Mouse (Mus musculus) kidney, postnatal 0 days (tissue): ENCODE measurements at regions not wholly inside any gene's neighbourhood (a gene's known extent, or its start where the extent isn't known, plus 50 kb on each side); places are given as distances from the start of the nearest gene placed in this dataset.

Experiments
- ATAC-seq: fragments of 200-750 bp; cut with Nextera tagmentation; replicated peaks from 2 replicates; pipeline ENCODE4 v1.8.0; 2017; ENCODE audit warnings: low read depth, moderate number of reproducible peaks, moderate TSS enrichment, moderate library complexity; ENCODE audit not compliant: low FRiP score
- DNase-seq: peaks from one replicate; pipeline ENCODE4 v3.0.0-alpha.2; 2016; ENCODE audit warnings: low spot score
- H3K27ac ChIP-seq: fragments of 300-500 bp; sonication (generic); 2 replicates; pipeline ENCODE4 v1.5.1; 2014; ENCODE audit warnings: mild to moderate bottlenecking
- H3K27me3 ChIP-seq: fragments of 300-500 bp; sonication (generic); 2 replicates; pipeline ENCODE4 v1.6.1; 2014; ENCODE audit warnings: low read length, mixed read lengths; ENCODE audit not compliant: insufficient read depth
- H3K36me3 ChIP-seq: fragments of 300-500 bp; sonication (generic); 2 replicates; pipeline ENCODE4 v1.6.1; 2014; ENCODE audit warnings: low read length, mixed read lengths; ENCODE audit not compliant: insufficient read depth
- H3K4me1 ChIP-seq: fragments of 300-500 bp; sonication (generic); replicated peaks from 2 replicates; pipeline ENCODE4 v1.6.1; 2014; ENCODE audit warnings: antibody characterized with exemption, low read length, mixed read lengths; ENCODE audit not compliant: insufficient read depth
- H3K4me2 ChIP-seq: fragments of 300-500 bp; sonication (generic); 2 replicates; pipeline ENCODE4 v1.6.1; 2014; ENCODE audit warnings: mild to moderate bottlenecking, low read length, moderate library complexity, mixed read lengths
- H3K4me3 ChIP-seq: fragments of 300-500 bp; sonication (generic); replicated peaks from 2 replicates; pipeline ENCODE4 v1.5.1; 2014; ENCODE audit warnings: low read depth, low read length
- H3K9ac ChIP-seq: fragments of 300-500 bp; sonication (generic); 2 replicates; pipeline ENCODE4 v1.6.1; 2014; ENCODE audit warnings: low read depth, low read length
- H3K9me3 ChIP-seq: fragments of 300-500 bp; sonication (generic); replicated peaks from 2 replicates; pipeline ENCODE4 v1.6.1; 2016; ENCODE audit warnings: low read length, inconsistent platforms, mixed read lengths
- CTCF ChIP-seq: IDR thresholded peaks from 2 replicates; pipeline ENCODE4 v1.5.1; 2016; ENCODE audit warnings: antibody characterized with exemption, low read depth, mild to moderate bottlenecking, moderate library complexity
- WGBS: fragments of 180-500 bp; shearing (Covaris S2); extraction: QIAGEN DNeasy Blood & Tissue Kit; methylation state at CpG from one replicate; pipeline ENCODE4 v1.1.7; 2014; 5-methylcytosine and 5-hydroxymethylcytosine counted together

- no peaks in the 10 kb centered on the region for H3K9me3 ChIP-seq
- WGBS, result 65% methylated on average over 7 of the region's 7 CpGs
- no peak overlapping the region for H3K27ac ChIP-seq
- H3K36me3 ChIP-seq, result no peaks in the 10 kb centered on the region
- ATAC-seq (no peak), DNase-seq (no peak)
- H3K9ac ChIP-seq, result no peak overlapping the region
- no peak for TF ChIP-seq CTCF
- H3K4me1 ChIP-seq, result no peaks in the 10 kb centered on the region
- no peaks in the 10 kb centered on the region for H3K27me3 ChIP-seq
- no peak overlapping the region for H3K4me3 ChIP-seq
- H3K4me2 ChIP-seq, result no peak overlapping the region
Observed at GRCm38 (mm10) chr15:27413486-27413885, 53.0 kb upstream of the Ank start.

GRCm38 (mm10) chr15:27414819-27415218 lies 51.7 kb upstream of the Ank start:
- no peak for ATAC-seq

More at GRCm38 (mm10) chr15:27414819-27415218, 51.7 kb upstream of the Ank start:
- H3K4me3 ChIP-seq, result no peak overlapping the region
- no peak for TF ChIP-seq CTCF
- no peak overlapping the region for H3K9ac ChIP-seq
- no peaks in the 10 kb centered on the region for H3K4me1 ChIP-seq
- H3K36me3 ChIP-seq, result no peaks in the 10 kb centered on the region
- no peak overlapping the region for H3K4me2 ChIP-seq
- H3K27me3 ChIP-seq, result no peaks in the 10 kb centered on the region
- DNase-seq, result peak; percentile 68
- WGBS, result 19% methylated on average over 7 of the region's 7 CpGs
- H3K27ac ChIP-seq, result no peak overlapping the region
- no peaks in the 10 kb centered on the region for H3K9me3 ChIP-seq
